9 mouse cellular contexts compared by ENCODE assay signal in genomic region chr7:80116158-80116557, GRCm38 (mm10). TPM values are rescaled to one million over a fixed set of nuclear protein-coding genes. Genes with fewer than 3 reads are reported as not detected.
DNase-seq lines count a peak whose midpoint lies in the region; ATAC-seq lines count a peak whose summit lies in the region.
"Had no signal": no experiment of that assay in that cellular context is flagged by ENCODE, and none has a peak within 500 bp of the region (broad histone marks: within the 10 kb centered on the region; RNA-seq: fewer than 3 reads in every experiment).

No protein-coding gene starts in this region.

- peaks cover 37% of the 10 kb centered on the region for H3K4me1 ChIP-seq in lung, embryonic 16.5 days (replicated peaks; ENCODE audit: control insufficient read depth, insufficient read depth, low read length)
- peaks cover 55% of the 10 kb centered on the region for H3K4me1 ChIP-seq in heart, embryonic 16.5 days (ENCODE audit: control insufficient read depth, insufficient read depth, low read length)
- peaks cover 8% of the 10 kb centered on the region; the same call in 1 of the 2 replicates for H3K4me1 ChIP-seq in limb, embryonic 11.5 days (ENCODE audit: control insufficient read depth, insufficient read depth, low read length)
- peaks cover 37% of the 10 kb centered on the region for H3K4me1 ChIP-seq in stomach, embryonic 15.5 days

- H3K27ac ChIP-seq in lung, embryonic 16.5 days (ENCODE audit: low read length) = no peak overlapping the region
- peak overlapping the region; percentile 100 for H3K27ac ChIP-seq in heart, embryonic 16.5 days (ENCODE audit: low read length)
- H3K27ac ChIP-seq in limb, embryonic 11.5 days (replicated peaks; ENCODE audit: low read depth, low read length) = no peak overlapping the region
- no peak overlapping the region for H3K27ac ChIP-seq in stomach, embryonic 15.5 days

- intact Hi-C loops in gastrocnemius, postnatal 36 days (cut with DNase I) = no loop called here

- no peaks in the 10 kb centered on the region for H3K27me3 ChIP-seq in lung, embryonic 16.5 days (ENCODE audit: control insufficient read depth, insufficient read depth, low read depth, low read length)
- no peaks in the 10 kb centered on the region for H3K27me3 ChIP-seq in heart, embryonic 16.5 days (ENCODE audit: control insufficient read depth, insufficient read depth, low read length)
- no peaks in the 10 kb centered on the region for H3K27me3 ChIP-seq in limb, embryonic 11.5 days (ENCODE audit: control insufficient read depth, insufficient read depth, low read length)
- no peaks in the 10 kb centered on the region for H3K27me3 ChIP-seq in stomach, embryonic 15.5 days (replicated peaks)

- H3K36me3 ChIP-seq in lung, embryonic 16.5 days (ENCODE audit: control insufficient read depth, insufficient read depth, low read length) = no peaks in the 10 kb centered on the region
- H3K36me3 ChIP-seq in heart, embryonic 16.5 days (ENCODE audit: control insufficient read depth, insufficient read depth) = no peaks in the 10 kb centered on the region
- H3K36me3 ChIP-seq in limb, embryonic 11.5 days (ENCODE audit: control insufficient read depth, insufficient read depth, low read length) = no peaks in the 10 kb centered on the region
- no peaks in the 10 kb centered on the region for H3K36me3 ChIP-seq in stomach, embryonic 15.5 days

- WGBS in lung, embryonic 16.5 days = 57% methylated on average over 2 of the region's 2 CpGs
- 67% methylated on average over 2 of the region's 2 CpGs for WGBS in heart, embryonic 16.5 days
- 81% methylated on average over 2 of the region's 2 CpGs for WGBS in limb, embryonic 11.5 days
- 81% methylated on average over 2 of the region's 2 CpGs for WGBS in stomach, embryonic 15.5 days

- peak overlapping the region; percentile 52 for H3K4me2 ChIP-seq in lung, embryonic 16.5 days (ENCODE audit: low read depth, low read length)
- H3K4me2 ChIP-seq in heart, embryonic 16.5 days (ENCODE audit: low read depth, low read length) = peak overlapping the region; percentile 72
- H3K4me2 ChIP-seq in limb, embryonic 11.5 days (ENCODE audit: low read depth, severe bottlenecking) = peak overlapping the region; percentile 90; the same call in 1 of the 2 replicates
- H3K4me2 ChIP-seq in stomach, embryonic 15.5 days = peak overlapping the region; percentile 84; the same call in 1 of the 2 replicates

- H3K9ac ChIP-seq in lung, embryonic 16.5 days (ENCODE audit: low read length) = peak overlapping the region; percentile 98
- peak overlapping the region; percentile 100 for H3K9ac ChIP-seq in heart, embryonic 16.5 days (ENCODE audit: low read length)
- peak overlapping the region; percentile 28; the same call in 1 of the 2 replicates for H3K9ac ChIP-seq in limb, embryonic 11.5 days (ENCODE audit: low read length)
- no peak overlapping the region for H3K9ac ChIP-seq in stomach, embryonic 15.5 days

- no peak for DNase-seq in lung, adult 18-20 months
- DNase-seq in limb, embryonic 11.5 days (ENCODE audit: low spot score) = no peak
- DNase-seq in ovary, postnatal 14 days (ENCODE audit: low spot score) = no peak
- DNase-seq in gastrocnemius, postnatal 36 days = no peak

- no peak for ATAC-seq in lung, embryonic 16.5 days (ENCODE audit: low read depth)
- ATAC-seq in heart, embryonic 16.5 days (replicated peaks; ENCODE audit: extremely low read depth, insufficient read depth, low FRiP score) = no peak
- ATAC-seq in limb, embryonic 11.5 days (ENCODE audit: insufficient number of reproducible peaks, low FRiP score, low TSS enrichment, low read depth) = no peak
- no peak for ATAC-seq in stomach, embryonic 15.5 days (ENCODE audit: insufficient read depth, low FRiP score, low read depth)
- no peak for ATAC-seq in cerebellum, adult (ENCODE audit: insufficient number of reproducible peaks, low FRiP score, low TSS enrichment)

- peak overlapping the region; percentile 89 for H3K4me3 ChIP-seq in lung, embryonic 16.5 days (ENCODE audit: low read length)
- peak overlapping the region; percentile 95 for H3K4me3 ChIP-seq in heart, embryonic 16.5 days (ENCODE audit: low read length)
- no peak overlapping the region; the same call in 1 of the 2 replicates for H3K4me3 ChIP-seq in limb, embryonic 11.5 days (ENCODE audit: low read depth, low read length)
- peak overlapping the region; percentile 87; the same call in 1 of the 2 replicates for H3K4me3 ChIP-seq in stomach, embryonic 15.5 days (replicated peaks)

- H3K9me3 ChIP-seq in lung, embryonic 16.5 days (ENCODE audit: control insufficient read depth, low read length) = no peaks in the 10 kb centered on the region
- H3K9me3 ChIP-seq in heart, embryonic 16.5 days (replicated peaks; ENCODE audit: control insufficient read depth, low read length) = no peaks in the 10 kb centered on the region
- no peaks in the 10 kb centered on the region for H3K9me3 ChIP-seq in limb, embryonic 11.5 days (ENCODE audit: control insufficient read depth, low read length)
- no peaks in the 10 kb centered on the region for H3K9me3 ChIP-seq in stomach, embryonic 15.5 days
- H3K9me3 ChIP-seq: G1E had no signal

RNA-seq across cellular contexts. Expression of gene Idh2, which starts 1.0 kb away (rescaled TPM):
- 671 and 680 TPM in 2 replicates for polyA plus RNA-seq in lung, embryonic 16.5 days (2015; fragmentation: Nextera tagmentation; extraction: Ambion mirVana)
- 2,779 and 2,782 TPM in 2 replicates for polyA plus RNA-seq in heart, embryonic 16.5 days (2015; fragmentation: Nextera tagmentation; extraction: Ambion mirVana)
- 540 and 555 TPM in 2 replicates for polyA plus RNA-seq in limb, embryonic 11.5 days (2014; fragmentation: Nextera tagmentation; extraction: Ambion mirVana)
- polyA plus RNA-seq in stomach, embryonic 15.5 days (2015; fragmentation: Nextera tagmentation; extraction: Ambion mirVana) = 595 and 631 TPM in 2 replicates
- total RNA-seq in gastrocnemius, postnatal 36 days (2021) = 100 to 1,000 TPM; 186 to 375 TPM
